ENCODE assay signal across 8 mouse cellular contexts in genomic region chr8:88454048-88454696, GRCm38 (mm10).
DNase-seq lines count a peak whose midpoint lies in the region; ATAC-seq and TF ChIP-seq lines count a peak whose summit lies in the region.

No protein-coding gene starts in this region.

- H3K4me1 ChIP-seq in heart, embryonic 11.5 days (ENCODE audit: control insufficient read depth, insufficient read depth, low read length) = peaks cover 19% of the 10 kb centered on the region
- peaks cover 1% of the 10 kb centered on the region; the same call in 1 of the 2 replicates for H3K4me1 ChIP-seq in cortical plate, adult 2 months (ENCODE audit: control insufficient read depth, insufficient read depth, low read length)
- peaks cover 39% of the 10 kb centered on the region for H3K4me1 ChIP-seq in kidney, embryonic 15.5 days
- peaks cover 48% of the 10 kb centered on the region for H3K4me1 ChIP-seq in midbrain, embryonic 15.5 days
- H3K4me1 ChIP-seq in stomach, embryonic 15.5 days = peaks cover 12% of the 10 kb centered on the region

- DNase-seq in heart, adult 8-10 months (ENCODE audit: low spot score) = no peak
- peak; percentile 57 for DNase-seq in gastrocnemius, postnatal 10 days
- DNase-seq in liver = peak; percentile 46

- peak; percentile 18; the same call in 1 of the 2 replicates for ATAC-seq in heart, embryonic 11.5 days (replicated peaks; ENCODE audit: insufficient number of reproducible peaks, low FRiP score, low TSS enrichment)
- peak; percentile 63 for ATAC-seq in kidney, embryonic 15.5 days (replicated peaks; ENCODE audit: low FRiP score)
- ATAC-seq in midbrain, embryonic 15.5 days (replicated peaks) = peak; percentile 78
- ATAC-seq in stomach, embryonic 15.5 days (ENCODE audit: insufficient read depth, low FRiP score, low read depth) = peak; percentile 65

- peak overlapping the region; percentile 97 for H3K4me2 ChIP-seq in heart, embryonic 11.5 days
- peak overlapping the region; percentile 99 for H3K4me2 ChIP-seq in kidney, embryonic 15.5 days
- H3K4me2 ChIP-seq in midbrain, embryonic 15.5 days = peak overlapping the region; percentile 94
- peak overlapping the region; percentile 97 for H3K4me2 ChIP-seq in stomach, embryonic 15.5 days

- peak overlapping the region; percentile 61; the same call in 1 of the 2 replicates for H3K9ac ChIP-seq in heart, embryonic 11.5 days (ENCODE audit: low read depth, low read length)
- H3K9ac ChIP-seq in kidney, embryonic 15.5 days = peak overlapping the region; percentile 62
- peak overlapping the region; percentile 74 for H3K9ac ChIP-seq in midbrain, embryonic 15.5 days
- peak overlapping the region; percentile 32; the same call in 1 of the 2 replicates for H3K9ac ChIP-seq in stomach, embryonic 15.5 days

- no peaks in the 10 kb centered on the region for H3K9me3 ChIP-seq in heart, embryonic 11.5 days (replicated peaks; ENCODE audit: control insufficient read depth, low read length)
- H3K9me3 ChIP-seq in kidney, embryonic 15.5 days (replicated peaks) = peaks cover 7% of the 10 kb centered on the region; the same call in 1 of the 2 replicates
- H3K9me3 ChIP-seq in midbrain, embryonic 15.5 days = no peaks in the 10 kb centered on the region
- no peaks in the 10 kb centered on the region for H3K9me3 ChIP-seq in stomach, embryonic 15.5 days

- H3K27me3 ChIP-seq in heart, embryonic 11.5 days (ENCODE audit: control insufficient read depth, insufficient read depth, low read length) = peaks cover 58% of the 10 kb centered on the region
- peaks cover 67% of the 10 kb centered on the region for H3K27me3 ChIP-seq in kidney, embryonic 15.5 days
- 0 out of 2 replicates have a peak, but pooled peaks cover 6% of the 10 kb centered on the region for H3K27me3 ChIP-seq in midbrain, embryonic 15.5 days (replicated peaks)
- H3K27me3 ChIP-seq in stomach, embryonic 15.5 days (replicated peaks) = peaks cover 69% of the 10 kb centered on the region

- TF ChIP-seq CTCF in cortical plate, adult 2 months (IDR thresholded peaks at IDR 0.05; ENCODE audit: extremely low read depth, insufficient read depth, low read length) = no peak

- peak; percentile 26; the same call in 1 of the 2 replicates for TF ChIP-seq POLR2A in cortical plate, adult 2 months (IDR thresholded peaks at IDR 0.05; ENCODE audit: extremely low read depth, insufficient read depth, low read length)

- peak overlapping the region; percentile 58 for H3K4me3 ChIP-seq in heart, embryonic 11.5 days (ENCODE audit: low read depth, low read length)
- peak overlapping the region; percentile 25 for H3K4me3 ChIP-seq in cortical plate, adult 2 months (ENCODE audit: insufficient read depth, low read length)
- H3K4me3 ChIP-seq in kidney, embryonic 15.5 days (replicated peaks) = peak overlapping the region; percentile 57
- peak overlapping the region; percentile 51 for H3K4me3 ChIP-seq in midbrain, embryonic 15.5 days
- peak overlapping the region; percentile 53 for H3K4me3 ChIP-seq in stomach, embryonic 15.5 days (replicated peaks)

- H3K36me3 ChIP-seq in heart, embryonic 11.5 days (ENCODE audit: control insufficient read depth, insufficient read depth, low read length) = no peaks in the 10 kb centered on the region
- H3K36me3 ChIP-seq in kidney, embryonic 15.5 days = no peaks in the 10 kb centered on the region
- no peaks in the 10 kb centered on the region for H3K36me3 ChIP-seq in midbrain, embryonic 15.5 days (replicated peaks)
- no peaks in the 10 kb centered on the region for H3K36me3 ChIP-seq in stomach, embryonic 15.5 days

- no peak overlapping the region for H3K27ac ChIP-seq in heart, embryonic 11.5 days (ENCODE audit: low read depth, low read length)
- peak overlapping the region; percentile 41; the same call in 1 of the 2 replicates for H3K27ac ChIP-seq in cortical plate, adult 2 months (ENCODE audit: insufficient read depth, low read length)
- H3K27ac ChIP-seq in kidney, embryonic 15.5 days = peak overlapping the region; percentile 28; the same call in 1 of the 2 replicates
- H3K27ac ChIP-seq in midbrain, embryonic 15.5 days = peak overlapping the region; percentile 81
- no peak overlapping the region for H3K27ac ChIP-seq in stomach, embryonic 15.5 days

- under 1% methylated on average over 71 of the region's 75 CpGs for WGBS in heart, embryonic 11.5 days (ENCODE audit: insufficient replicate concordance)
- under 1% methylated on average over 73 of the region's 75 CpGs for WGBS in kidney, embryonic 15.5 days
- WGBS in midbrain, embryonic 15.5 days = under 1% methylated on average over 75 of the region's 75 CpGs
- WGBS in stomach, embryonic 15.5 days = under 1% methylated on average over 59 of the region's 75 CpGs

Comparison
In these comparisons a context has a peak if more than half of its experiments do, and no peak if none do; other contexts are left out.
1. ATAC-seq: peak in every context shown above with its lines; median percentile 78 in midbrain, embryonic 15.5 days; 65 in stomach, embryonic 15.5 days; 63 in kidney, embryonic 15.5 days; 18 in heart, embryonic 11.5 days.
2. H3K27ac ChIP-seq: peak in cortical plate, adult 2 months (single experiment), kidney, embryonic 15.5 days (single experiment) and midbrain, embryonic 15.5 days (single experiment); none in heart, embryonic 11.5 days (single experiment) and stomach, embryonic 15.5 days (single experiment).
3. Peak in every context shown above with its lines, with median percentiles within 50 percentile points of each other: H3K4me2 ChIP-seq, H3K4me3 ChIP-seq and H3K9ac ChIP-seq.